Mouse (Mus musculus): Measurements from ENCODE around the gene Senp8. TPM values are rescaled to one million over a fixed set of nuclear protein-coding genes. Genes with fewer than 3 reads are reported as not detected.
"Not testable (repeated sequence)": the region's sequence is repeated elsewhere in the genome, so short reads cannot be mapped to it uniquely, and the experiment has no call there.

Senp8 gene
- total RNA-seq (2021): 1 to 10 TPM; 5.0 to 6.3 TPM

DNA sequence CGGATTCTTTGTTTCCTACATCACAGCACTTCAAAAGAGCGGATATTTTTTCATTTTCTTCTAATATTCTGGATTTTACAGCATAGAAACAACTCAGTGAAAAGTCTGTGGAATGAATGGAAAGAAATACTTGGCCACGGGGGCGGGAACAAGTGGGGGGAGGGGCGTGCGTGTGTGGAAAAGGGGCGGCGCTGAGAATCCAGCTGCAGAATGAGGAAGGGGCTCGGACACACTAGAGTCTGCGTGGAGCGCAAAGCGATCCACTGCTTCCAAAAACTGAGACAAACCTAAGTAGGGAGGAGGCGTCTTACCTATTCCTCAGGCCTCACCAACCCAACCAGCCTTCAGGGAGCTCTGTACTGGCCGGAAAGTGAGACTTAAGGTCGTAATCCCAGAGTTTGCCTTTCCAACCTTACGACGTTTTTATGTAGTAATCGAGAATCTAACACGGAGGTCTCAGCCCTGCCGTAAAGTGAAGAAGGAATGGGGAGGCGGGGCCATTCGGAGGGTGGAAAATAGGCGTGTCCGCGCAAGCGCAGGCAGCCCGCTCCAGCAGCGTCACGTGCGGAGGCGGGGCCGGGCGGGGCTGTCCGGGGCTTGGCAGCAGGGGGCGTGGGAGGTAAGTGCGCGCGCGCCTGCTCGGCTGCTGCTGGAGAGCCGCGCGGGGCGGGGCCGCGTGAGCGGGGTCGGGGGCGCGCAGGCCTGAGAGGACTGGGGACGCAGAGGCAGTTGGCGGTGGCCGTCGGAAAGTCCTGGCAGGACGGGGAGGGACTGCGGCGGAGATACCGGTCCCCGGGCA is at the start of gene Senp8, which contains the start of gene Myo9a:
Gene Senp8, minus strand, starts transcription at position 444 of the 799 bp plus-strand sequence.
Gene Myo9a, plus strand, starts transcription at position 630 of the 799 bp plus-strand sequence.
- intact Hi-C loops (cut with DNase I): loop anchor here (5.0 kb wide), 1 partner anchor 53 kb away; no protein-coding TSS in a partner anchor
- peak; percentile 98 to 99 for DNase-seq (ENCODE audit: extremely low spot score in 1 of 2, low spot score in 2 of 2)

DNA sequence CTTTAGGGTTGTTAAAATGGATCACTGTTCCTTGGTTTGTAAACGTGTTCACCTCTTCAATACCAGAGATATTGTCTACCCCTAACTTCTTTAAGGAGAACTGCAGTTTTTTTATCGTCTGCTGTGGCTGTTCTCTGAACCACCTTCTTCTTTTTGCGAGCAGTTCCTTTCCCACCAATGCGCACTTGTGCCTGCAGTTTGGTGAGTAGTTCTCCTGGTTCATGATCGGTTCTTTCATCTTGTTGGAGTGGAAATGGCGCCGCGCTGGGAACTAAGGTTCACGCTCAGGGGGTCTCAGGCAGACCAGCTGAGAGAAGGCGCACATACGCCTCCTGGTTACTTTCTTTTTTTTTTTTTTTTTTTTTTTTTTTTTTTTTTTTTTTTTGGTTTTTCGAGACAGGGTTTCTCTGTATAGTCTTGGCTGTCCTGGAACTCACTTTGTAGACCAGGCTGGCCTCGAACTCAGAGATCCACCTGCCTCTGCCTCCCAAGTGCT is 16.5 kb upstream of the Senp8 start:
- DNase-seq (ENCODE audit: extremely low spot score in 1 of 2, low spot score in 2 of 2); intact Hi-C loops (cut with DNase I): not testable (repeated sequence)

DNA sequence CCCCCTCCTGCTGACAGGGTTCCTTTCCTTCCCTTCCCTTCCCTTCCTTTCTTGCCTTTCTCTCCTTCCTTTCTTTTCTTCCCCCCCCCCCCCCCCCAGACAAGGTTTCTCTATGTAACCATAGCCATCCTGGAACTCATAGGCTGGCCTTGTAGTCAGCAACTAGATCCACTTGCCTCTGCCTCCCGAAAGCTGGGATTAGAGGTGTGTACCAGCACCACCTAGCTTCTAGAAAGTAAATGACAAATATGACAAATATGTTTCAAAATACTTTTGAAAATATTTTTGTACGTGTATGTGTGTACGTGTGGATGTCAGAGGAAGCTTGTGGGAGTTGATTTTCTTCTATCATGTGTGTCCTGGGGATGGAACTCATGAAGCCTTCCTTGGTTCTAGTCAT is 10.0 kb upstream of the Senp8 start:
- DNase-seq (ENCODE audit: extremely low spot score in 1 of 2, low spot score in 2 of 2): no peak
- intact Hi-C loops (cut with DNase I): no loop called here

DNA sequence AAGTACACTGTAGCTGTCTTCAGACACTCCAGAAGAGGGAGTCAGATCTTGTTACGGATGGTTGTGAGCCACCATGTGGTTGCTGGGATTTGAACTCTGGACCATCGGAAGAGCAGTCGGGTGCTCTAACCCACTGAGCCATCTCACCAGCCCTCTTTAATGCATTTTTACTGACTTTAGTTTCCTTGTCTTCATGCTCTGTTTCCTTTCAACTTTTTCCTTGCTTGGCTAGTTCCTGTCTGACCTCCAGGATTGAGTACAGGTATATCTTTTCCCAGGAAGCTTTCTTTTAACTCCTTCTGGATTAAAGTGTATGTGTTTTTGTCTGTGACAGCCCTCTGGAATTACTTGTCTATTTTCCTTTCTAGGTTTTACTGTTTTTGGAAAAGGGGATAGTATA is 6.5 kb upstream of the Senp8 start:
- DNase-seq (ENCODE audit: extremely low spot score in 1 of 2, low spot score in 2 of 2); intact Hi-C loops (cut with DNase I): not testable (repeated sequence)

DNA sequence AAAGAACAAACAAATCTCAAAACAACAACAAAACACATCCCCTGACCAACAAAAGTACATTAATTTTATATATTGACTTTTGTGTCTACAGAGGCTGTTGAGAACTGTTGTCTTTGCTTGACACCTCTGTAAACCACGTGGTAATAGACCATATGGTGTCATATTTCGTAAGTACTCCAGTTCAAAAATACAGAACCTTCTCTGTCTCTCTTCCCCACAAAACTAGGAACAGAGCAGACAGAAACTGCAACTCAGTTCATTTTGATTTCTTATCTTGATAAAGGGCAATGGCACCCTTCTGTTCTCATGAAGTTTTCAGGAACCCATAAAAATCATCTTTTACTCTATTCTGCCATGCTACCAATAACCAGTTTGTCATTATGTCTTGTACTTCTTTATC is 4.7 kb upstream of the Senp8 start:
- intact Hi-C loops (cut with DNase I): no loop called here
- no peak for DNase-seq (ENCODE audit: extremely low spot score in 1 of 2, low spot score in 2 of 2)

DNA sequence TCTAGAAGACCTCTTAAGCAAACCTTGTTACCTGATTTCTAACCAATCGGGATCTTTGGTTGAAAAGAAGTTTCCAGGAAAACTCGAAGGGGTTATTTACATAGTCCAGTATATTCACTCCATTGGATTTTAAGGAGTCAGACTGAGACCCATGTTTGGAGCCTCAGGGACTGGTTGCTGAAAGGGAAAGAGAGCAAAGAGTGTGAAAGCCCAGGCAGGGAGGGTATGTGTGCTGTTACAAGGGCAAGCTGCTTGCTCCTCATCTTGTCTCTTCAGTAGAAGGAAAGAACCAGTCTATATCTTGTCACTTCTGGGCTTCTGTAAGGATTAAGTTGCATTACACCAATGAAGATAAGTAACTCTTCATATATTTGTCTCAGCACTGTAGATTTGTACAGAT is 1.5 kb upstream of the Senp8 start:
- intact Hi-C loops (cut with DNase I): loop anchor here (5.0 kb wide), 1 partner anchor 55 kb away; no protein-coding TSS in a partner anchor
- no peak for DNase-seq (ENCODE audit: extremely low spot score in 1 of 2, low spot score in 2 of 2)

DNA sequence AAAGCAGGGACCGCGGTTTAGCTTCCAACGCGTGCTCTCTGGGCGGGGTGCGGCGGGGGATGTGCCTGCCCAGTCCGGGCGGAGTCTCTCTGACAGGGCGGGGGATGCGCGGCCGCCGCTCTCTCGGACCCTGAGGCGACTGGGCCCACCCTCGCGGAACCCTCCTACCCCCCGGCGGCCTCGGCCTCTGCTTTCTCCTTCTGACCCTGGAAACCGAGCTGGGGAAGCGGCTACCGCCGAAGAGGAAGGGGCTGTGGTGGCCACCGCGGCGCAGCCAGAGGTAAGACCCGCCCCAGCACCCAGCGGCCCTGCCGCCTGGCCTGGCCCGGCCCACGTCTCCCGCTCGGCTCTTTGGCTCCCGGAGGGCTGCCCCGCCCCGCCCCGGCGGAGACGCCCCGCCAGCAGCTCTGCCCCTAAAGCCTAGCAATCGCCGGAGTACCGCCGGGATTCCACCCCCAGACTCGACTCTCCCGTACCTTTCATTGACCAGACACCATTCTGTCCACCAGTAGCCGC is 614 bp upstream of the Senp8 start:
- intact Hi-C loops (cut with DNase I): loop anchor here (5.0 kb wide), 1 partner anchor 54 kb away; no protein-coding TSS in a partner anchor
- DNase-seq (ENCODE audit: extremely low spot score in 1 of 2, low spot score in 2 of 2): peak; percentile 51 to 89

DNA sequence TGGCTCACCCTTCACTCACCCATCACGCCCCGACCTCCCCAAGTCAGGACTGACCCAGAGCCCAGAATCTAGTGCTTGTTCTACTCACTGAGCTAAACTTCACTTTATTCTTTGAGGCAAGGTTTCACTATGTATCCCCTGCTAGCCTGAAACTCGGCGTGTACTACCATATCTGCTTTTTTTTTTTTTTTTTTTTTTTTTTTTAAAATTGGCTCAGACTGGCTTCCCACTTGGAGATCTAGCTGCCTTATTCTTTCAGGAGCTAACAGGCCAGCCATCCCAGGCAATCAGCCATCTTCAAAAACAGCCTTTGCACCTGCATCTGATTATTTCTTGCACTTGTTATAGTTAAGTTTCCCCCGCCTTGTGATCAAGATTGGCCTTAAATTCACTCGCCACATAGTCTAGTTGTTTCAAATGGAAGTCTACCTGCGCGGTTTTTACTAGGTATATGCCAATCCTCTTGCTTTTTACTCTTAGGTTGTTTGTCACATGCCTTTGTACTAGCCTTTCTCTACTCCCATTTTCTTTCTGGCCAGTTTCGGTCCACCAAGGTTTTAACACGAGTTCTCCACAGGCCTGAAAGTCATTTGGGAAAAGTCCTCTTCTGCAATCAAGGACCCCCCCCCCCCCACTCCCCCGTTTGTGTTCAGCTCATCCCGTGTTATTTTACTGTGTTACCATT is 787 bp downstream of the Senp8 start:
- DNase-seq (ENCODE audit: extremely low spot score in 1 of 2, low spot score in 2 of 2): no peak
- intact Hi-C loops (cut with DNase I): loop anchor here (5.0 kb wide), 1 partner anchor 52 kb away; no protein-coding TSS in a partner anchor

DNA sequence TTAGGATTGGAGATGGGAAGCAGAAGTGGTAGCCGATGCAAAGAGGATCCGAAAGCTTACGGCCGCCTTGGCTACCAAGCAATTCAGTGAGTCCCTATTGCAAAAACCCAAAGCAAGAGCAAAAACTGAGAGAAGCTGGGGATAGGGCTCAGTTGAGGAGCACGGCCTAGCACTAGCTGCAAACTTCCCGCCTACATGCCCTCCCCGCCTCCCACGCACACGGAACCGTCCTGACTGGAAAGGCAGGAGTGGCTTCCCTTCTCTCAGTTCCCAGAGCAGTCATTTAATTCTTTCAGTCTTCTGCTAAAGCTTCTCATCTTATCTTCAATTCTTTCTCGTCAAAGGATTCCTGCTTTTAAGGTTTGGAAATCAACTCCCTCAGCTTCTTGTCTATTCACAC is 1.5 kb downstream of the Senp8 start:
- intact Hi-C loops (cut with DNase I): no loop called here
- peak in 1 of 2 experiments; percentile 36 for DNase-seq (ENCODE audit: extremely low spot score in 1 of 2, low spot score in 2 of 2)

DNA sequence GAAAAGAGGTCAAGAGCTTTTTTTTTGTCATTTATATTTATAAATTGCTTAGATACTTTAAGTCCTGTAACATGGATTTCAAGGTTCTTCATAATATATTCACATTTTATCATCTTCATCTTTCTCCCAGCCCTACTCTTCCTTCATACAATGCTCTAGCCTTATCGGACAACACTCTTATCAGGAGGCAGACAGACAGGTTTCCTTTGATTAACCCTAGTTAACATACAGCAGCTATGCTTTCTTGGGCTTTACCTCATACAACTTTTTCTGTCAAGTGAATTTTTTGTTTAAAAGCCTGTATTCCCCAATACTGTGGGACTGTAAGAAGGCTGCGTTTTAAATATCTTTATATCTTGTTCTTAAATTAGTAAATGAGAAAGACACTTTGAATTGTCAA is 2.1 kb downstream of the Senp8 start:
- no peak for DNase-seq (ENCODE audit: extremely low spot score in 1 of 2, low spot score in 2 of 2)
- intact Hi-C loops (cut with DNase I): no loop called here

DNA sequence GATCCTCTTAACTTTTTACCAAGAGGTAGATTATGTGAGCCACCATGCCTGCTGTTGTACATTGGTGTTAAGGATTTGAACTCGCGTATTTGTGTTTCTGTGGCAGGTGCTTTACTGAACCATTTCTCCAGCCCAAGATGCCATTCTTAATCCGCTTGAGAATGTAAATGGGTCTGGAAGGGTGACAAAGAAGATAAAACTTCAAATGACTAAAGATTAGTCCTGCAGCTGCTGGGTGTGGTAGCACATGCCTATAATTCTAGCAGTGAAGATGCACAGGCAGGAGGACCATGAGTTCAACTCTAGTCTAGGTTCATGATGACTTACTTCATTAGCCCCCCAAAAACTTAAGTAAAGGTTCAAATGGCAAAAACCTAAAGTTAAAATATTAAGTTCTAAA is 6.6 kb downstream of the Senp8 start:
- intact Hi-C loops (cut with DNase I): no loop called here
- no peak for DNase-seq (ENCODE audit: extremely low spot score in 1 of 2, low spot score in 2 of 2)

DNA sequence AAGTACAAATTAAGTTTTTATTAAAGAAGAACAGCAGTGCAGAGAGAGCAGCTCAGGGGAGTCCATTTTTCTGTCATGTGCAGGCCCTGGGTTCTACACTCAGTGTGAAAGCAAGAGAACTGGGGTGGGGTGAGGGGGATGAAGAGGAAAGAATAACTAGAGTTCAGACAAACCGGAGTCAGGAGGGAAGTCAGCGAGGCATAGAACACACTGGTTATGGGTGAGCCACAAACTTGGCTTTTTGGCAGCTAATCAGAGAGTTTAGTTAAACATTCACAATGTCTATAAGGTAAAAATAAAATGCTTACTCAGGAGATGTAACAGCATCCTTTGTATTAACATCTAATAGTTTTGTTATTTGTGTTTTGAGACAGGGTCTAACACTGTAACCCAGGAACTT is 9.9 kb downstream of the Senp8 start:
- DNase-seq (ENCODE audit: extremely low spot score in 1 of 2, low spot score in 2 of 2): no peak
- intact Hi-C loops (cut with DNase I): no loop called here

DNA sequence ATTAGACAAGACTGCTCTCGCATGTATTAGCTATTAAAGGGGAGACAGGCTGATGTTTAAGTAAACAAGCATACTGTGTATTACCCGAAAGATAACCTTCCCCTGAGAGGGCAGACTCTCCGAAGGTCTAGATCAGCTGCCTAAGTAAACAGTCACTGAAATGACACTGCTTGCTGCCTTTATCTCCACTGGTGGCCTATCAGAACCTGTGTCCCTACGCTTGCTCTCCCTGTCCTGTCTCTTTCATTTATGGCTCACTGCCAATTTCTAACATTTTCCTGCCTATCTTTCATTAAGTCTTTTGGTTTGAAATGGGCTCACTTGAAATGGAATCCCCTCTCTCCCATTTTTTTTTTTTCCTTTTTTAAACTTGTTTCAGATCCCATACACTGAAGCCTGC is 15.1 kb downstream of the Senp8 start:
- intact Hi-C loops (cut with DNase I): no loop called here
- DNase-seq (ENCODE audit: extremely low spot score in 1 of 2, low spot score in 2 of 2): no peak

DNA sequence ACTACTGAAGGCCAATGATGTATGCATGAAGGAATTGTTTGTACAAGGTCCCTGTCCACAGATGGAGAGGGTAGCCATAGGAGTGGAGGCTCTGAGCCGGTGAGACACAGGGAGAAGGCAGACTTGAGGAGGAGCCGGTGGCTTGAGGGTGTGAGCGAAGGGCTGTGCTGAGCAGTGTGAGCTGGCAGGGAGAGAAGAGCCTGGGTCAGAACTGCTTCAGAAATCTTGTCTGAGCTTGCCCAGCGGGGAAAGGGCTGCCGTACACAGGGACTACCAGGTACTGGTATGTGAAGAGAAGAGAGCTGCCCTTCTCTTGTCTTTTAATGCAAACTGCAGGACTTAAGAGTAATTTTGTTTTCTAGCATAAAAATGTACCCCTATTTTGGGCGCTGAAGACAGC is 17.4 kb downstream of the Senp8 start:
- intact Hi-C loops (cut with DNase I): no loop called here
- no peak for DNase-seq (ENCODE audit: extremely low spot score in 1 of 2, low spot score in 2 of 2)

DNA sequence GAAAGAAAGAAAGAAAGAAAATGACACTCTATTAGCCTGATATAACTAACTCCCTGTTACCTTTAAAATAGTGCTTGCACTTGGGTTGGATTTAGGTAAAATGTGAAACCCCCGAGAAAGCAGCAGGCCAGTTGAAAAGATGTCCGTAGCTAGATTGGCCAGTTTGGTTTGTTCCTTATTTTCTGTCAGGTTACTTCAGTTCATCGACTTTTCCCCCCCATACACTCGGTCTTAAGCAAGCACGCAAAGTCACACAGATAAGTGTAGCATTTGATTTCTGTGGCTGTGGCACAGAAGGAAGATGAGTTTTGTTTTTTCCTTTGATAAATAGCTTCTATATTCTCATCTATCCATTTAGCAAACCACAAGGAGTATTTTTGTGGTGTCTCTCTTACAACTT is 19.4 kb downstream of the Senp8 start:
- DNase-seq (ENCODE audit: extremely low spot score in 1 of 2, low spot score in 2 of 2): no peak
- intact Hi-C loops (cut with DNase I): no loop called here

DNA sequence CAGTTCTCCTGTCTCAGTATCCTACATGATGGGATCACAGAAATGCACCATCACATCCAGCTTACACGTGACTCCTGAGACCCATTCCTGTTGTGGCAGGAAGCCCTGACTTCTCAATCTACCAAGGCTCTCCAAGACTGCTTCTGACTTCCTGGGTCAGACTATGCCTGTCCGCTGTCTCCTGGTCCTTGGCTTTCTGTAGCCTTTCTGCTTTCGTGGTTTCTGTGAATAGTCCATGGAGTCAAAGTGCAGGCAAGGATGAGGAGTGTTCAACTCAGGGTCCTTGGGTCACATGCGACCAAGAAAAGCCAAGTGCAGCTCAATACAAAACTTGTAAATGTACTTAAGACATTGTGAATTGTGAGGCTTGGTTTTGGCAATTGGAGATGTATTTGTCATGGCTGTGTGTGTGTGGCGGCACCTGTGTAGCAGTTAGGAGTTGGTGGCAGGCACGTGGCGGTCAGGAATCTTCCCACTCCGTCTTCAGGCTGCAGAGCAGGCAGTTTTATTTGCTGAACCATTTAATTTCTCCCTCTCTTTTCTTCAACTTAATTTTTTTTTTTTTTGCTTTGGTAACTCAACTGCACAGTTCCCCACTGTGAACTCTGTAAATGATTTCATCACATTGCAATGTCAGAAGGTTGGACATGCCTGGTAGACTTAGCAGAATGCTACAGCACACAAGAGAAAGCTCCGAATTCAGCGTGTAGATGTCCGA is 22.8 kb downstream of the Senp8 start:
- no peak for DNase-seq (ENCODE audit: extremely low spot score in 1 of 2, low spot score in 2 of 2)
- intact Hi-C loops (cut with DNase I): loop anchor here (10.0 kb wide), 1 partner anchor 237 kb away; the partner anchor contains the start of gene Nr2e3

DNA sequence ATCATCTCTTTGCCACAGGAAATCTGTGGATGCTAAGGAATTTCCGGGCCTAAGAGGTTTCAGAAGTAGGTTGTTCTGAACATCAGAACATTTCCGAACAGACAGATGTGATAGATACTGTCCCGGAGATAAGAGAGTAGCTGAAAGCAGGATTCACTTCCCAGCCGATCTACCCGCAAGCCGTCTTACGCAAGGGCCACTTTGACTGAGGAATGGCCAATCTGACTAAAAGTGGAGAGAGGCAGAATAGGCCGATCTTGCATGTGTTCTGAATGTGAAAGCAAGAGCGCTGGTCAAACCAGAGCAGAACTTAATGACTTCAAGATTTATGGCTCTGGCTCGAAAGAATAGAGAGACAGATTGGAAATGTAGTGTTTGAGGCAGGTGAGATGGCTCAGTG is 25.0 kb downstream of the Senp8 start:
- intact Hi-C loops (cut with DNase I): loop anchor here (10.0 kb wide), 1 partner anchor 239 kb away; the partner anchor contains the start of gene Nr2e3
- DNase-seq (ENCODE audit: extremely low spot score in 1 of 2, low spot score in 2 of 2): no peak

DNA sequence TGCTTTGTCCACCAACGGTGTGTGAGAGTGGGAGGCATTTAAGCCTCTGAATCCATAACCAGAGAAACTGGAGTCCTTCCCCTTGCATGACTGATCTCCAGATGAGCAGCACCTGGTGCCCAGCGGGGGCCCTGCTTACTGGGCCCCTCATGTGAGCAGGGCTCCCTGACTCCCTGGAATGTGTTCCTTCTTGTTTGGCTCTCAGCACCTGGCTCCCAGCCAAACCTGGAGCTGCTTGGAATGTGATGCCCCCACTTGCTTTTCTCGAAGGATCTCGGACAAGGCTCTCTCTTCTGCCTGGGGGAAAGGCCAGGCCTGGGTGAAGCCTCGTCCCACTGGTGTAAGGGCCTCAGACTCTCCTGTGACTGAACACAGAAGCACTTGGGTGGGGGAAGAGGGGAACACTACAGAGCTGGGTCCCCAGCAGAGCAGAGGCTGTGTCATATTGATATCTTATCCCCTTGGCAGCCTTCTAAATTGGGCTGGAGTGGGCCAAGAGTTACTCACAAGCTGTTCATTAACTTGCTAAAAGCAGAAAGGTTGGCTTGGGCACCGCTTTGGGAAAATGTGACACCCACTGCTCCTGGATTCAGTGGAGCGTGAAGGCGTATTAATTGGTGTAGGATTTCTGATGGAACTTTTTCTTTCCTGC is 26.6 kb downstream of the Senp8 start:
- DNase-seq (ENCODE audit: extremely low spot score in 1 of 2, low spot score in 2 of 2): peak; percentile 21 to 72
- intact Hi-C loops (cut with DNase I): loop anchor here (10.0 kb wide), 1 partner anchor 241 kb away; the partner anchor contains the start of gene Nr2e3

Data from left cerebral cortex, postnatal 10 days (tissue).